Mouse (Mus musculus): ENCODE data around the gene Catsperz. TPM values are rescaled to one million over a fixed set of nuclear protein-coding genes. Genes with fewer than 3 reads are reported as not detected.
"Not testable (repeated sequence)": the region's sequence is repeated elsewhere in the genome, so short reads cannot be mapped to it uniquely, and the experiment has no call there.

The Catsperz gene
- polyA plus RNA-seq, 1 experiment = 5.2 TPM

GRCm38 (mm10) chr19:6904846-6905245, 20.3 kb downstream of the Catsperz start:
- WGBS = 92% methylated on average over 2 of the region's 2 CpGs
- no peak overlapping the region for H3K4me3 ChIP-seq (ENCODE audit: control insufficient read depth, insufficient read depth, low read length)
- no peaks in the 10 kb centered on the region for H3K27me3 ChIP-seq (ENCODE audit: control insufficient read depth, insufficient read depth, low read length)
- TF ChIP-seq CTCF (IDR thresholded peaks at IDR 0.05; ENCODE audit: borderline replicate concordance, control insufficient read depth, extremely low read depth, insufficient read depth, low read length, poor library complexity) (no peak), POLR2A (IDR thresholded peaks at IDR 0.05; ENCODE audit: control insufficient read depth, extremely low read depth, insufficient read depth, low read length, poor library complexity) (no peak)
- DNase-seq = no peak
- H3K36me3 ChIP-seq (ENCODE audit: control insufficient read depth, insufficient read depth, low read length) = no peaks in the 10 kb centered on the region
- H3K27ac ChIP-seq (ENCODE audit: control insufficient read depth, insufficient read depth, low read length) = no peak overlapping the region
- H3K4me1 ChIP-seq (replicated peaks; ENCODE audit: control insufficient read depth, insufficient read depth, low read length) = peaks cover 9% of the 10 kb centered on the region

GRCm38 (mm10) chr19:6903031-6903430, 22.1 kb downstream of the Catsperz start:
- TF ChIP-seq CTCF (IDR thresholded peaks at IDR 0.05; ENCODE audit: borderline replicate concordance, control insufficient read depth, extremely low read depth, insufficient read depth, low read length, poor library complexity) (no peak), POLR2A (IDR thresholded peaks at IDR 0.05; ENCODE audit: control insufficient read depth, extremely low read depth, insufficient read depth, low read length, poor library complexity) (no peak)
- no peaks in the 10 kb centered on the region for H3K36me3 ChIP-seq (ENCODE audit: control insufficient read depth, insufficient read depth, low read length)
- H3K4me1 ChIP-seq (replicated peaks; ENCODE audit: control insufficient read depth, insufficient read depth, low read length) = peaks cover 4% of the 10 kb centered on the region
- H3K27ac ChIP-seq (ENCODE audit: control insufficient read depth, insufficient read depth, low read length) = no peak overlapping the region
- no peaks in the 10 kb centered on the region for H3K27me3 ChIP-seq (ENCODE audit: control insufficient read depth, insufficient read depth, low read length)
- DNase-seq = no peak
- no peak overlapping the region for H3K4me3 ChIP-seq (ENCODE audit: control insufficient read depth, insufficient read depth, low read length)
- WGBS = 98% methylated on average over 1 of the region's 1 CpGs

DNA sequence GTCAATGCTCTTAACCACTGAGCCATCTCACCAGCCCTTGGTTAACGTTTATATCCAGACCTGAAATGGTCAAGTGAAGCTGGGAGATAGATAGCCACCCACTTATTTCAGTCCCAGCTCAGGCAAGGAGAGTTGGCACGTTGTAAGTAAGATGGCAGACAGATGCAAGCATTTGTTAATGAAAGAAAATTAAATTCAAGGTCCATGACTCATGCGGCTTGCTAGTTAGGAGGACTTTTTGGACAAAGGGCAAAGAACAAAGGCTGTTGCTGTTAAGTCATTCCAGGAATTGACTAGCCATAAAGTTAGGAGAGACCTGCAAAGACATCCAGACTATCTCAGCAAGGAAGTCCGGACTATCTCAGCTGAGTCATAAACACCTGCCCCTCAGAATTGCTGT, 25.5 kb downstream of the Catsperz start:
- TF ChIP-seq CTCF (IDR thresholded peaks at IDR 0.05; ENCODE audit: borderline replicate concordance, control insufficient read depth, extremely low read depth, insufficient read depth, low read length, poor library complexity) (no peak), POLR2A (IDR thresholded peaks at IDR 0.05; ENCODE audit: control insufficient read depth, extremely low read depth, insufficient read depth, low read length, poor library complexity) (no peak)
- H3K27ac ChIP-seq (ENCODE audit: control insufficient read depth, insufficient read depth, low read length) = no peak overlapping the region
- H3K36me3 ChIP-seq (ENCODE audit: control insufficient read depth, insufficient read depth, low read length) = no peaks in the 10 kb centered on the region
- 94% methylated on average over 4 of the region's 4 CpGs for WGBS
- no peaks in the 10 kb centered on the region for H3K27me3 ChIP-seq (ENCODE audit: control insufficient read depth, insufficient read depth, low read length)
- no peak overlapping the region for H3K4me3 ChIP-seq (ENCODE audit: control insufficient read depth, insufficient read depth, low read length)
- peaks cover 4% of the 10 kb centered on the region; the same call in 1 of the 2 replicates for H3K4me1 ChIP-seq (replicated peaks; ENCODE audit: control insufficient read depth, insufficient read depth, low read length)
- DNase-seq = no peak

GRCm38 (mm10) chr19:6895608-6896305, 29.4 kb downstream of the Catsperz start:
- not testable (repeated sequence) for H3K27me3 ChIP-seq (ENCODE audit: control insufficient read depth, insufficient read depth, low read length); H3K27ac ChIP-seq (ENCODE audit: control insufficient read depth, insufficient read depth, low read length); H3K36me3 ChIP-seq (ENCODE audit: control insufficient read depth, insufficient read depth, low read length); H3K4me1 ChIP-seq (replicated peaks; ENCODE audit: control insufficient read depth, insufficient read depth, low read length); DNase-seq; H3K4me3 ChIP-seq (ENCODE audit: control insufficient read depth, insufficient read depth, low read length)
- WGBS = 49% methylated on average over 18 of the region's 18 CpGs

DNA sequence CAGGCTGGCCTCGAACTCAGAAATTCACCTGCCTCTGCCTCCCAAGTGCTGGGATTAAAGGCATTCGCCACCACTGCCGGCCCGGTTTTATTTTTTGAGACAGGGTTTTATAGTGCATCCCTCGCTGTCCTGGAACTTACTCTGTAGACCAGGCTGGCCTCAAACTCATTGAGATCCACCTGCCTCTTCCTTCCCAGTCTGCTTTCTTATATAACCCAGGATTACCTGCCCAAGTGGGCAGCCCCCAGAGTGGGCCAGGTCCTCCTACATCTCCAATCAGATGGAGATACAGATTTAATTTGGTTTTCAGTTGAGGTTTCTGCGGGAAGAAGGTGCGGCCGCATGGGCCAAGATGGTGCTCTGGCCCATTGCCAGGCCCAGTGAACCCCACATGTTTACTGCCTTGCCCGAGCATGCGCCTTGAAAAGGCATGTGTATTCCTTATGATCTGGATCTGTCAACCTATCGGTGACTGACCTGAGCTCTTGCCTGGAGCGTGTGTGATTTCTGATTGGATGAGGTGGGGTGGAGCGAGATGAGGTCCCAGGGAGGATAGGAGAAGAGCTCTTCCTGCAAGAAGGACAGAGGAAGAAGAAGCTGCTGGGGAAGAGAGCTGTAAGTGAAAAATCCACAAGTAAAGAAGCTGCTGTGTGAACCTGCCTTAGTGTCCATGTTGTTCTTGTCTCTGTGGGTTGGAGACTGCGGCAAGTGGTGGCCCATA, 31.3 kb downstream of the Catsperz start:
- H3K4me1 ChIP-seq (replicated peaks; ENCODE audit: control insufficient read depth, insufficient read depth, low read length) = peaks cover 4% of the 10 kb centered on the region; the same call in 1 of the 2 replicates
- H3K36me3 ChIP-seq (ENCODE audit: control insufficient read depth, insufficient read depth, low read length) = no peaks in the 10 kb centered on the region
- TF ChIP-seq CTCF (IDR thresholded peaks at IDR 0.05; ENCODE audit: borderline replicate concordance, control insufficient read depth, extremely low read depth, insufficient read depth, low read length, poor library complexity) = no peak
- no peak for TF ChIP-seq POLR2A (IDR thresholded peaks at IDR 0.05; ENCODE audit: control insufficient read depth, extremely low read depth, insufficient read depth, low read length, poor library complexity)
- no peaks in the 10 kb centered on the region for H3K27me3 ChIP-seq (ENCODE audit: control insufficient read depth, insufficient read depth, low read length)
- DNase-seq = no peak
- WGBS = 96% methylated on average over 14 of the region's 14 CpGs
- H3K27ac ChIP-seq (ENCODE audit: control insufficient read depth, insufficient read depth, low read length) = no peak overlapping the region
- H3K4me3 ChIP-seq (ENCODE audit: control insufficient read depth, insufficient read depth, low read length) = no peak overlapping the region

DNA sequence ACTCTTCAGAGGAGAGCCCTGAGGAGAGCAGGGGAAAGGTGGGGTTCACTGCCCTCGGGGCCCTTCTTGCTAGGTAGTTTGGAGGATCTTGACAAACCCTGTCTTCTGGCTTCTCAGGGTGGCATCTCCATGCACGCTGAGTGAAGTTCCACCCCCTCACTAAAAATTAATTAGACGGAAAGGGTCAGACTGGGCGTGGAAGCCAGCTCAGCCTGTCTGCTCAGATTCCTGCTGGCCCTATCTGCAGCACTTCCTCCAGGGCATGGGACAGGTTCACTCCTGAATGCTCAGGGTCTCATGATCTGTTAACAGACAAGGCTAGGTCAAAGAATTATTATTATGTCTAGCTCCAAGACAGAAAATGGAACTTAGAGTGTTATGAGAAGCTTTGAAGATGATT, 32.7 kb downstream of the Catsperz start:
- TF ChIP-seq POLR2A (IDR thresholded peaks at IDR 0.05; ENCODE audit: control insufficient read depth, extremely low read depth, insufficient read depth, low read length, poor library complexity) (no peak), CTCF (IDR thresholded peaks at IDR 0.05; ENCODE audit: borderline replicate concordance, control insufficient read depth, extremely low read depth, insufficient read depth, low read length, poor library complexity) (no peak)
- WGBS = 88% methylated on average over 4 of the region's 4 CpGs

More for the DNA sequence above, 32.7 kb downstream of the Catsperz start:
- H3K36me3 ChIP-seq (ENCODE audit: control insufficient read depth, insufficient read depth, low read length) = no peaks in the 10 kb centered on the region
- peaks cover 4% of the 10 kb centered on the region; the same call in 1 of the 2 replicates for H3K4me1 ChIP-seq (replicated peaks; ENCODE audit: control insufficient read depth, insufficient read depth, low read length)
- H3K27me3 ChIP-seq (ENCODE audit: control insufficient read depth, insufficient read depth, low read length) = no peaks in the 10 kb centered on the region
- H3K4me3 ChIP-seq (ENCODE audit: control insufficient read depth, insufficient read depth, low read length) = no peak overlapping the region
- no peak for DNase-seq
- H3K27ac ChIP-seq (ENCODE audit: control insufficient read depth, insufficient read depth, low read length) = no peak overlapping the region
